Mouse (Mus musculus) lung, adult 2 months (tissue): ENCODE measurements at regions not wholly inside any gene's neighbourhood (a gene's known extent, or its start where the extent isn't known, plus 50 kb on each side); places are given as distances from the start of the nearest gene placed in this dataset.

Experiments
- CTCF ChIP-seq: fragments of 200-500 bp; IDR thresholded peaks from 2 replicates; pipeline ENCODE4 v1.5.1; 2011; ENCODE audit warnings: mild to moderate bottlenecking, low read length, control low read depth; ENCODE audit not compliant: insufficient read depth
- POLR2A ChIP-seq: fragments of 200-500 bp; IDR thresholded peaks from 2 replicates; pipeline ENCODE4 v1.6.1; 2011; ENCODE audit warnings: low read depth, mild to moderate bottlenecking, control low read depth, low read length, borderline replicate concordance; ENCODE audit errors: extremely low read depth

DNA sequence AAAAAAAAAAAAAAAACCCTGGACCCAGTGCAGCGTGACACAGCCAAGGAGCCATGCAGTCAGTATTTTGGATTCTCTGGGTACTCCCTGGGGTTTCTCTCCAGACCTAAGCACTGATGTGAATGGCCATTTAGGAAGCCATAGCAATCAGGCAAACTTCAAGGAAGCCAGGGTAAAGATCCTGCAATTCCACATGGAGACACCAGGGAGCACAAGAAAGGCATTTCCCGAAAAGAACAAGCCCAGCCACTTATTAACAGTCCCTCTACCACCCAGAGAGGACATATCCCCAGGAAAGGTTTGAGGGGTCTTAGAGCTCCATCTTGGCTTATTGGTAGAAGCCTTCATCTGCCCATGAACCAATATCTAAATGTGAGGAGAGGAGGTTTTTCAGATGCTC, 68.3 kb upstream of the Cdh5 start:
- no peak for TF ChIP-seq CTCF
- no peak for TF ChIP-seq POLR2A
